Mouse (Mus musculus) midbrain, embryonic 16.5 days (tissue): ENCODE measurements at regions not wholly inside any gene's neighbourhood (a gene's known extent, or its start where the extent isn't known, plus 50 kb on each side); places are given as distances from the start of the nearest gene placed in this dataset.

ENCODE experiments used
- ATAC-seq: fragments of 200-750 bp; cut with Nextera tagmentation; 2 replicates; pipeline ENCODE4 v1.8.0; 2017; ENCODE audit warnings: moderate TSS enrichment
- H3K27ac ChIP-seq: fragments of 300-500 bp; sonication (generic); 2 replicates; pipeline ENCODE4 v1.5.1; 2014; ENCODE audit warnings: mild to moderate bottlenecking, low read length, mixed read lengths
- H3K27me3 ChIP-seq: fragments of 300-500 bp; sonication (generic); 2 replicates; pipeline ENCODE4 v1.6.1; 2014; ENCODE audit warnings: low read depth, low read length, mixed read lengths; ENCODE audit not compliant: control insufficient read depth, insufficient read depth
- H3K36me3 ChIP-seq: fragments of 300-500 bp; sonication (generic); 2 replicates; pipeline ENCODE4 v1.6.1; 2014; ENCODE audit warnings: mild to moderate bottlenecking, low read length, moderate library complexity, mixed read lengths; ENCODE audit not compliant: control insufficient read depth, insufficient read depth
- H3K4me1 ChIP-seq: fragments of 300-500 bp; sonication (generic); 2 replicates; pipeline ENCODE4 v1.6.1; 2014; ENCODE audit warnings: mild to moderate bottlenecking, low read length, mixed read lengths; ENCODE audit not compliant: control insufficient read depth, insufficient read depth
- H3K4me2 ChIP-seq: fragments of 300-500 bp; sonication (generic); 2 replicates; pipeline ENCODE4 v1.6.1; 2014; ENCODE audit warnings: mild to moderate bottlenecking, low read length, mixed read lengths
- H3K4me3 ChIP-seq: fragments of 300-500 bp; sonication (generic); 2 replicates; pipeline ENCODE4 v1.5.1; 2014; ENCODE audit warnings: low read depth, mild to moderate bottlenecking, low read length, moderate library complexity, mixed read lengths
- H3K9ac ChIP-seq: fragments of 300-500 bp; sonication (generic); 2 replicates; pipeline ENCODE4 v1.6.1; 2014; ENCODE audit warnings: low read depth, low read length, mixed read lengths
- H3K9me3 ChIP-seq: fragments of 300-500 bp; sonication (generic); replicated peaks from 2 replicates; pipeline ENCODE4 v1.6.1; 2014; ENCODE audit warnings: mild to moderate bottlenecking, low read length, mixed read lengths; ENCODE audit not compliant: control insufficient read depth, poor library complexity, severe bottlenecking
- WGBS: fragments of 180-500 bp; shearing (Covaris S2); extraction: QIAGEN DNeasy Blood & Tissue Kit; methylation state at CpG from one replicate; pipeline ENCODE4 v1.1.7; 2014; 5-methylcytosine and 5-hydroxymethylcytosine counted together

GRCm38 (mm10) chr2:159448976-159449375 lies 654.4 kb downstream of the Dhx35 start:
- Histone ChIP-seq H3K27me3 (no peaks in the 10 kb centered on the region), H3K4me2 (no peak overlapping the region), H3K9me3 (no peaks in the 10 kb centered on the region), H3K4me1 (0 out of 2 replicates have a peak, but pooled peaks cover 3% of the 10 kb centered on the region), H3K27ac (no peak overlapping the region), H3K9ac (no peak overlapping the region), H3K4me3 (no peak overlapping the region), H3K36me3 (no peaks in the 10 kb centered on the region)
- ATAC-seq, result no peak
- 90% methylated on average over 5 of the region's 5 CpGs for WGBS

- H3K36me3 ChIP-seq, result no peaks in the 10 kb centered on the region
- H3K4me3 ChIP-seq, result no peak overlapping the region
- H3K27ac ChIP-seq, result no peak overlapping the region
- no peak for ATAC-seq
- 75% methylated on average over 9 of the region's 9 CpGs for WGBS
- H3K4me1 ChIP-seq, result no peaks in the 10 kb centered on the region
- no peaks in the 10 kb centered on the region for H3K9me3 ChIP-seq
- no peaks in the 10 kb centered on the region for H3K27me3 ChIP-seq
- H3K9ac ChIP-seq, result no peak overlapping the region
- no peak overlapping the region for H3K4me2 ChIP-seq
Measured at GRCm38 (mm10) chr2:159451439-159451838, 656.8 kb downstream of the Dhx35 start.

DNA sequence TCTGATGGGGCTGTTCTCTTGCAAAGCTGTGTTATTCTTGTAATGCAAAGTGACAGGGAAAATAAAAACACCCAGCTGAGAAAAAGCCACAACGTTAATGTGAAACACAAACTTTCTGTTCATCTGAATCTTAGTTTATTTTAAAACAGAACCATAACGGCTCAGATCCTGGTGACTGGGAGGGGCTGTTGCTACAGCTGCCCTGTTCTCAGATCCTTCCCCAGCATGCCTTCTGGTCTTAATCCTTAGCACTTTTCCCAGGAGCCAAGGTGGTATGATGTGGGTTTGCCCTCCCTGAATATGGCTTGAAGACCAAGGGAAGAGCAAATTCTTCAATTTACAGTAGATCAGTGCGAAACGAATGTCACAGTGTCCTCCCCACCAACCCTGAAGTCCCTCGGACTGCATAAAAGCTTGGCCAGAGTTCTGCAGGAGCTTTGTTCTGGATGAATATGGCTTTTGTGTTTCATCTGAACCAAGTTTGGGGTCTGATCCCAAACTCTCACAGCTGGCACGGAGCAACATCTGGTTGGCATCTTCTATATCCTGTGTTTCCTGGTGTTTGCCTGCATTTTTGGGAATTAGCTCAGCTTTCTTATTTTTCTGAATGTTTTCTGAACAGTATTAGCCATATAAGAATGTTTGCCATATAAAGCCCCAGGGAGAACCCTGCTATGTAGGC lies 686.9 kb downstream of the Dhx35 start:
- Histone ChIP-seq H3K9ac (no peak overlapping the region), H3K27me3 (no peaks in the 10 kb centered on the region), H3K4me3 (no peak overlapping the region), H3K27ac (no peak overlapping the region), H3K4me1 (no peaks in the 10 kb centered on the region), H3K9me3 (no peaks in the 10 kb centered on the region), H3K4me2 (no peak overlapping the region), H3K36me3 (no peaks in the 10 kb centered on the region)
- 86% methylated on average over 6 of the region's 6 CpGs for WGBS
- no peak for ATAC-seq

GRCm38 (mm10) chr2:159491090-159491489 lies 696.5 kb downstream of the Dhx35 start:
- ATAC-seq, result no peak
- H3K27ac ChIP-seq, result no peak overlapping the region
- 67% methylated on average over 3 of the region's 3 CpGs for WGBS
- no peaks in the 10 kb centered on the region for H3K27me3 ChIP-seq
- no peak overlapping the region for H3K4me3 ChIP-seq
- no peak overlapping the region for H3K4me2 ChIP-seq
- H3K36me3 ChIP-seq, result no peaks in the 10 kb centered on the region
- H3K9me3 ChIP-seq, result no peaks in the 10 kb centered on the region
- no peak overlapping the region for H3K9ac ChIP-seq
- no peaks in the 10 kb centered on the region for H3K4me1 ChIP-seq

- WGBS, result 79% methylated on average over 2 of the region's 2 CpGs
- no peaks in the 10 kb centered on the region for H3K4me1 ChIP-seq
Measured at GRCm38 (mm10) chr2:159498691-159499090, 704.1 kb downstream of the Dhx35 start.

DNA sequence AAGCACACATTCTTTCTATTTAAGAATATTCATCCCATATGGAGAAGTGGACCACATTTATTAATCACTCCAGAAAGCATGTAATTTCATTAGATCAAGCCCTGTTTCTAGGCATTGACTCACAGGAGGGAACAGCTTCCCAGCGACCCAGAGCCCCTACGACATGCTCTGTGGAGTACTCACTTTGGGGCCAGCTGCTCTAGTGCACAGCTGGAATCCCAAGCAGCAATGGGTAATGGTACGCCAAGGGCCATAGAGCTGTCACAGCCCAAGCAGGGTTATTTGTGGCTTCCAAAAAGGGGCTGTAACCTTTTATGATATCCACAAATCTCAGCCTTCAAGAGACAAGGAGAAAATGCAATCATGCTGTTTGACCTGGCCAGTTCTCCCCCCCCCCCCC lies 706.4 kb downstream of the Dhx35 start:
- ATAC-seq, result no peak
- Histone ChIP-seq H3K4me1 (no peaks in the 10 kb centered on the region), H3K9me3 (no peaks in the 10 kb centered on the region), H3K4me3 (no peak overlapping the region), H3K9ac (no peak overlapping the region), H3K4me2 (no peak overlapping the region), H3K27me3 (no peaks in the 10 kb centered on the region), H3K36me3 (no peaks in the 10 kb centered on the region), H3K27ac (no peak overlapping the region)
- WGBS, result 53% methylated on average over 3 of the region's 3 CpGs

More at GRCm38 (mm10) chr2:159498691-159499090, 704.1 kb downstream of the Dhx35 start:
- Histone ChIP-seq H3K4me3 (no peak overlapping the region), H3K9me3 (no peaks in the 10 kb centered on the region), H3K4me2 (no peak overlapping the region), H3K36me3 (no peaks in the 10 kb centered on the region), H3K27ac (no peak overlapping the region), H3K27me3 (no peaks in the 10 kb centered on the region), H3K9ac (no peak overlapping the region)
- no peak for ATAC-seq

DNA sequence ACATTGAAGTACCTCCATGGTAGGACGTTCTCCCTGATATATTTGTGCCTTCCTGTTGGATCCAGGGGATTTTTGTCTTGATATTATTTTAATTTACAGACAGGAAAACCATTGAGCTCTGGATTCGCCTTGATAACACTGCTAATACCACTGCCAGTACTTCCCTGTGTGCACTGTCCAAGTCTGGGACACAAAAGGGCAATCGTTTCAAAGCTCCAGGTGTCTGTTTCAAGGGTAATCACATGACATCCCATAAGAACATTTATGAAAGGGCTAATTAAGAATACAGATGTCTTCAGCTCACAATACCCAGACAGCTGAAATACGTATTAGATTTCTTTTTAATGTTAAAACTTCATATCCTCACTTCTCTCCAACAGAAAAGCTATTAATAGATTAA lies 724.5 kb downstream of the Dhx35 start:
- Histone ChIP-seq H3K4me1 (no peaks in the 10 kb centered on the region), H3K36me3 (no peaks in the 10 kb centered on the region), H3K27me3 (no peaks in the 10 kb centered on the region), H3K27ac (no peak overlapping the region), H3K4me2 (no peak overlapping the region), H3K9me3 (no peaks in the 10 kb centered on the region), H3K9ac (no peak overlapping the region), H3K4me3 (no peak overlapping the region)
- no peak for ATAC-seq
- 67% methylated on average over 4 of the region's 4 CpGs for WGBS

DNA sequence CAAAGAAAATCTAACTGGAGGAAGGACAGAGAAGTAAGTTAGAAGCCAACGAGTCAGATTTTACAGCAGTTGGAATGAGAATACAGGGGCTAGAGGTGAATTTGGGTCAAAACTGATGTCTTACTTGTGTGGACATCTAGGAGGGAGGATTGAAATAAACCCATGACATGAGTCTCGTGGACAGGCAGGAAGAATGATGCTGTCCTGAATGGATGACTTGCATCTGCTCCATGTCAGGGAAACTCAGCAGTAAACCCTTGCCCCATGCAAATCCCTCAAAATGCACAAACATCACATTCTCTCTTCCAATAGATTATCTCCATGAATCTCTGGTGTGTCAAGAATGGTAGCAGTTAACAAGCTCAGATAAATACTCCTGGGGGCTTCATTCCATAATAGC lies 729.1 kb downstream of the Dhx35 start:
- ATAC-seq, result no peak
- no peaks in the 10 kb centered on the region for H3K36me3 ChIP-seq
- H3K27me3 ChIP-seq, result no peaks in the 10 kb centered on the region
- 68% methylated on average over 2 of the region's 2 CpGs for WGBS
- H3K4me3 ChIP-seq, result no peak overlapping the region
- no peak overlapping the region for H3K9ac ChIP-seq
- no peak overlapping the region for H3K27ac ChIP-seq
- no peaks in the 10 kb centered on the region for H3K4me1 ChIP-seq
- H3K9me3 ChIP-seq, result no peaks in the 10 kb centered on the region
- no peak overlapping the region for H3K4me2 ChIP-seq

DNA sequence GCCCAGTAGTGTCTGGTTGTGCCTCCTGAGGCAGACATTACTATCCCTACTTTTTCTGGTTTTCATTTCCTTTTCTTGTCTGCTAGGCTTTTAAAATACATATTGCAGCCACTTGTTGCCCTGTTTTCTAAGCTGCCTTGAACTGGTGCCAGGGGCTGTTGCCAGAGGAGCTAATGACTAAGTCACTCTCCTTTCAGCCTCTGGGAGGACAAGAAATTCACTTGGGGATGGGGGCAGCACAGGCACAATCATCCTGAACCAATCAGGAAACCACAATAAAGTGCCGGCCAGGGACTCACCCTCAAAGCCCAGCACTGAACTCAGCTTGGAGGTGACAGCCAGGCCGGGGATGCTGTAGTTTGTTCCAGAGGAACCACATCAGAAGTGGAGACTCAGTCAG lies 740.3 kb downstream of the Dhx35 start:
- 77% methylated on average over 2 of the region's 2 CpGs for WGBS

More for the DNA sequence above, 740.3 kb downstream of the Dhx35 start:
- no peak overlapping the region for H3K4me3 ChIP-seq
- no peak overlapping the region for H3K9ac ChIP-seq
- H3K9me3 ChIP-seq, result no peaks in the 10 kb centered on the region
- H3K4me1 ChIP-seq, result no peaks in the 10 kb centered on the region
- no peak overlapping the region for H3K4me2 ChIP-seq
- ATAC-seq, result no peak
- no peak overlapping the region for H3K27ac ChIP-seq
- no peaks in the 10 kb centered on the region for H3K27me3 ChIP-seq
- H3K36me3 ChIP-seq, result no peaks in the 10 kb centered on the region
